Mouse (Mus musculus) olfactory bulb, adult 2 months (tissue): ENCODE measurements around the gene Copb1. TPM values are rescaled to one million over a fixed set of nuclear protein-coding genes. Genes with fewer than 3 reads are reported as not detected.

Experiments
- H3K27ac ChIP-seq: fragments of 200-500 bp; 2 replicates; pipeline ENCODE4 v1.5.1; 2012; ENCODE audit warnings: low read depth, low read length; ENCODE audit not compliant: insufficient read depth
- H3K4me1 ChIP-seq: fragments of 200-500 bp; 2 replicates; pipeline ENCODE4 v1.6.1; 2012; ENCODE audit warnings: low read length; ENCODE audit not compliant: control insufficient read depth, insufficient read depth
- H3K4me3 ChIP-seq: fragments of 200-500 bp; 2 replicates; pipeline ENCODE4 v1.5.1; 2012; ENCODE audit warnings: mild to moderate bottlenecking, low read depth, low read length, moderate library complexity; ENCODE audit not compliant: insufficient read depth
- CTCF ChIP-seq: fragments of 200-500 bp; IDR thresholded peaks from 2 replicates; pipeline ENCODE4 v1.5.1; 2012; ENCODE audit warnings: low read depth, mild to moderate bottlenecking, low read length, moderate library complexity; ENCODE audit not compliant: insufficient read depth
- POLR2A ChIP-seq: fragments of 200-500 bp; IDR thresholded peaks from 2 replicates; pipeline ENCODE4 v1.6.1; 2012; ENCODE audit warnings: mild to moderate bottlenecking, low read depth, low read length, moderate library complexity; ENCODE audit not compliant: insufficient read depth
- WGBS: fragments of 180-500 bp; shearing (Covaris S2); methylation state at CpG from one replicate; pipeline ENCODE4 v1.1.7; 2018; 5-methylcytosine and 5-hydroxymethylcytosine counted together
- polyA plus RNA-seq: library from polyadenylated mRNA; stranded (reverse); fragments of >200 nt; gene quantifications from 2 replicates; pipeline ENCODE4 v1.2.4, GENCODE M21; 2012; ENCODE audit warnings: low replicate concordance; ENCODE audit not compliant: missing spikeins, insufficient read depth, insufficient read length

Copb1 gene
- polyA plus RNA-seq, 1 experiment = not detected

- TF ChIP-seq POLR2A (no peak), CTCF (no peak)
- 69% methylated on average over 5 of the region's 5 CpGs for WGBS
- Histone ChIP-seq H3K4me1 (peaks cover 7% of the 10 kb centered on the region; the same call in 1 of the 2 replicates), H3K4me3 (no peak overlapping the region), H3K27ac (no peak overlapping the region)
These were observed 35.6 kb upstream of the Copb1 start for GRCm38 (mm10) chr7:114290078-114290506.

- 96% methylated on average over 14 of the region's 14 CpGs for WGBS
- TF ChIP-seq CTCF (no peak), POLR2A (no peak)
- Histone ChIP-seq H3K4me3 (no peak overlapping the region), H3K4me1 (no peaks in the 10 kb centered on the region), H3K27ac (no peak overlapping the region)
These were observed 29.9 kb upstream of the Copb1 start for GRCm38 (mm10) chr7:114284296-114284910.

GRCm38 (mm10) chr7:114283006-114283405 is 28.5 kb upstream of the Copb1 start:
- Histone ChIP-seq H3K4me1 (no peaks in the 10 kb centered on the region), H3K27ac (no peak overlapping the region), H3K4me3 (no peak overlapping the region)
- TF ChIP-seq CTCF (no peak), POLR2A (no peak)
- 79% methylated on average over 9 of the region's 9 CpGs for WGBS

GRCm38 (mm10) chr7:114281671-114282070 is 27.2 kb upstream of the Copb1 start:
- Histone ChIP-seq H3K4me3 (no peak overlapping the region), H3K4me1 (no peaks in the 10 kb centered on the region), H3K27ac (no peak overlapping the region)
- WGBS = 56% methylated on average over 3 of the region's 3 CpGs
- TF ChIP-seq POLR2A (no peak), CTCF (no peak)

GRCm38 (mm10) chr7:114276005-114276752 is 21.7 kb upstream of the Copb1 start, which contains the start of gene Psma1:
Gene Psma1, minus strand, starts transcription at chr7:114276118.
- TF ChIP-seq CTCF (no peak), POLR2A (peak; percentile 80)
- peak within 1 kb of the TSS; percentile 86 for H3K4me3 ChIP-seq
- peak within 1 kb of the TSS; percentile 38; the same call in 1 of the 2 replicates for H3K27ac ChIP-seq
- H3K4me1 ChIP-seq = no peaks in the 10 kb centered on the region
- under 1% methylated on average over 39 of the region's 39 CpGs for WGBS

- H3K27ac ChIP-seq = peak overlapping the region; percentile 38; the same call in 1 of the 2 replicates
- WGBS = under 1% methylated on average over 24 of the region's 24 CpGs
- TF ChIP-seq CTCF = no peak
- no peak for TF ChIP-seq POLR2A
- H3K4me1 ChIP-seq = no peaks in the 10 kb centered on the region
- peak overlapping the region; percentile 86 for H3K4me3 ChIP-seq
These were observed 21.0 kb upstream of the Copb1 start for GRCm38 (mm10) chr7:114275372-114276004.

GRCm38 (mm10) chr7:114268446-114268845 is 13.9 kb upstream of the Copb1 start:
- WGBS = 97% methylated on average over 5 of the region's 5 CpGs
- Histone ChIP-seq H3K4me1 (no peaks in the 10 kb centered on the region), H3K27ac (no peak overlapping the region), H3K4me3 (no peak overlapping the region)
- no peak for TF ChIP-seq CTCF
- no peak for TF ChIP-seq POLR2A

GRCm38 (mm10) chr7:114251684-114252083 is 2.8 kb downstream of the Copb1 start:
- 90% methylated on average over 3 of the region's 3 CpGs for WGBS
- TF ChIP-seq POLR2A = no peak
- TF ChIP-seq CTCF = no peak
- no peak overlapping the region for H3K27ac ChIP-seq
- H3K4me1 ChIP-seq = peaks cover 5% of the 10 kb centered on the region; the same call in 1 of the 2 replicates
- no peak overlapping the region for H3K4me3 ChIP-seq

- Histone ChIP-seq H3K4me1 (no peaks in the 10 kb centered on the region), H3K4me3 (no peak overlapping the region), H3K27ac (no peak overlapping the region)
- no peak for TF ChIP-seq CTCF
- TF ChIP-seq POLR2A = no peak
- WGBS = 66% methylated on average over 7 of the region's 7 CpGs
These were observed 20.5 kb downstream of the Copb1 start for GRCm38 (mm10) chr7:114233980-114234379.

- Histone ChIP-seq H3K4me1 (no peaks in the 10 kb centered on the region), H3K27ac (no peak overlapping the region), H3K4me3 (no peak overlapping the region)
- WGBS = 90% methylated on average over 7 of the region's 7 CpGs
- TF ChIP-seq CTCF (no peak), POLR2A (no peak)
These were observed 21.5 kb downstream of the Copb1 start for GRCm38 (mm10) chr7:114232982-114233381.
